Mouse (Mus musculus): ENCODE data around the gene 4933405L10Rik. TPM values are rescaled to one million over a fixed set of nuclear protein-coding genes. Genes with fewer than 3 reads are reported as not detected.

4933405L10Rik gene
- polyA plus RNA-seq, 1 experiment, result not detected

DNA sequence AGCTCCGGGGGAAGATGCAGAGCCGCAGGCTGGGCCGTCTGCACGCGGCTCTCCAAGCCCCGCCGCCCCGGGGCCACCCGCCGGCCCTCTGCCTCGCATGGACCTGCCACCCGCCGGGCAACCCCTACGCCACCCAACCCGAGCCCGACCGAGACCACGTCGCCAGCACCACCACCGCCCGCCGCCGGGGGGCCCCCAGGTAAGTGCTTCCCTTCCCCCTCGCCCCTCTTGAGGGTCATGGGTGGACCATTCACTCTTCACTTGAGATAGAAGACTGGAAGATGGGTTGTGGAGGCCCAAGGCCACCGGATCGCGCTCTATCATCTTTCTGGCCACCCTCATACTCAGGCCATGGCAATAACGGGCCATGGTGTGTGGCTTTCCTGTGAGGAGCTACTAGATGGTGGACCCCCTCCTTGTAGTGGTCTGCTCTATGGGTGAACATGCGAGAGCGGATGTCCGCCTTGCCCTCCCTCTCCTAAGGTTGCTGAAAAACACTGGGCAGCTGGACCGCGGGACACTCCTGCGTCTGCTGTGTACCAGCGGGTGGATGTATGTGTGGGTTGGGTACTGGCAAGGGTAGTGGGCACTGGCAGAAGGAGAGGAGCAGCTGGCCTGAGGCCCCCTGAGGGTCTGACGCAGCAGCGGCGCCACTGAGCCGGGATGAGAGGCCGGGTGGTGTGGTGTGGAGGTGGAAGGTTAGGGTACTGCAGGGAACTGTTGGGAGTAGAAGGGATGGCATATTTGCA, 13.2 kb upstream of the 4933405L10Rik start:
- peaks cover 8% of the 10 kb centered on the region for H3K4me1 ChIP-seq (ENCODE audit: control insufficient read depth, insufficient read depth, insufficient read length, low read length)
- H3K4me3 ChIP-seq (ENCODE audit: low read depth, low read length), result peak overlapping the region; percentile 59
- H3K27ac ChIP-seq (ENCODE audit: insufficient read depth, low read depth, low read length), result no peak overlapping the region
- H3K36me3 ChIP-seq (ENCODE audit: control insufficient read depth, insufficient read depth, low read length), result peaks cover 7% of the 10 kb centered on the region; the same call in 1 of the 2 replicates
- TF ChIP-seq CTCF (IDR thresholded peaks at IDR 0.05; ENCODE audit: extremely low read depth, insufficient read length, insufficient replicate concordance, low read depth, low read length), result no peak
- WGBS, result 23% methylated on average over 40 of the region's 40 CpGs
- peaks cover 7% of the 10 kb centered on the region; the same call in 1 of the 2 replicates for H3K27me3 ChIP-seq (ENCODE audit: control insufficient read depth, insufficient read depth, low read length)

DNA sequence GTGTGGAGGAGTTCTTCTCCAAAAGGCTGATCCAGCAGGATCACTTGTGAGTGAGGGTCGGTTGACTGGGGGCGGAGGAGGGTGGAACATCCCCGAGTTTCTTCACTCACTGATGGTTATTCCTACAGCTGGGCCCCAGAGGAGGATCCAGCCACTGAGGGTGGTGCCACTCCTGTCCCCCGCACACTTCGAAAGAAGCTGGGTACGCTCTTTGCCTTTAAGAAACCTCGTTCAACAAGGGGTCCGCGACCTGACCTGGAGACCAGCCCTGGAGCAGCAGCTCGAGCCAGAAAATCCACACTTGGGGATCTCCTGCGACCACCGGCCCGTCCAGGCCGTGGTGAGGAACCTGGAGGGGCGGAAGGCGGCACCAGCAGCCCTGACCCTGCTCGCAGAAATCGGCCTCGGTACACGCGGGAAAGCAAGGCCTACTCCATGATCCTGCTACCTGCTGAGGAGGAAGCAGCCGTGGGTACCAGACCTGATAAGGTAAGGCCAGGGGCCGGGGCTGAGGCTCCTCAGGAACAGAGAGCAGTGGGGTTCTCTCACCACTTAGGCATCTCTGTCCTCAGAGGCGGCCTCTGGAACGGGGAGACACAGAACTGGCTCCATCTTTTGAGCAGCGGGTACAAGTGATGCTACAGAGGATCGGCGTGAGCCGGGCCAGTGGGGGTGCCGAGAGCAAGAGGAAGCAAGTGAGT, 12.2 kb upstream of the 4933405L10Rik start:
- TF ChIP-seq CTCF (IDR thresholded peaks at IDR 0.05; ENCODE audit: extremely low read depth, insufficient read length, insufficient replicate concordance, low read depth, low read length), result no peak
- TF ChIP-seq POLR2A (IDR thresholded peaks at IDR 0.05; ENCODE audit: low read depth, low read length), result no peak
- H3K4me3 ChIP-seq (ENCODE audit: low read depth, low read length), result no peak overlapping the region
- 81% methylated on average over 30 of the region's 30 CpGs for WGBS
- peaks cover 7% of the 10 kb centered on the region; the same call in 1 of the 2 replicates for H3K36me3 ChIP-seq (ENCODE audit: control insufficient read depth, insufficient read depth, low read length)
- no peak overlapping the region for H3K27ac ChIP-seq (ENCODE audit: insufficient read depth, low read depth, low read length)
- H3K27me3 ChIP-seq (ENCODE audit: control insufficient read depth, insufficient read depth, low read length), result peaks cover 7% of the 10 kb centered on the region; the same call in 1 of the 2 replicates
- H3K4me1 ChIP-seq (ENCODE audit: control insufficient read depth, insufficient read depth, insufficient read length, low read length), result peaks cover 11% of the 10 kb centered on the region

DNA sequence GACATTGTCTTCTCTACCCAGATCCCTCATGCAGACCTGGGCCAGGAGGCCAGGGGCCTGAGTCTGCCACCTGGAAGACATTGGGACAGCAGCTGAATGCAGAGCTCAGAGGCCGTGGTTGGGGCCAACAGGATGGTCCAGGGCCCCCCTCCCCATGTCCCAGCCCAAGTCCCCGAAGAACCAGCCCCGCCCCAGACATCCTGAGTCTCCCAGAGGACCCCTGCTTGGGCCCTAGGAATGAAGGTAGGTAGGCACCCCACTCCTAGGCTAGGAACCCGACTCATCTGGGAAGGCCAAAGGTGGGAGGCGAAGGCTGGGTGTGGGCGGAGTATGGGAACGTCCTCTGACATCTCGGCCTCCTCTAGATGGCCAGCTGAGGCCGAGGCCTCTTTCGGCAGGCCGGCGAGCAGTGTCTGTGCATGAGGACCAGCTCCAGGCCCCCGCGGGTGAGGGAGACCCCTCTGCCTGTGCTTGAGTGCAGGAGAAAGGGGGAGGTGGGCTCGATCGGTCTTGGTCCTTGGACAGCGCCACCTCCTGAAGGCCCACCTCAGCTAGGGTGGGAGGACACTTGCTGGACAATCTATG, 10.2 kb upstream of the 4933405L10Rik start:
- Histone ChIP-seq H3K36me3 (ENCODE audit: control insufficient read depth, insufficient read depth, low read length) (peaks cover 7% of the 10 kb centered on the region; the same call in 1 of the 2 replicates), H3K27me3 (ENCODE audit: control insufficient read depth, insufficient read depth, low read length) (peaks cover 7% of the 10 kb centered on the region; the same call in 1 of the 2 replicates), H3K4me3 (ENCODE audit: low read depth, low read length) (no peak overlapping the region), H3K27ac (ENCODE audit: insufficient read depth, low read depth, low read length) (no peak overlapping the region), H3K4me1 (ENCODE audit: control insufficient read depth, insufficient read depth, insufficient read length, low read length) (peaks cover 17% of the 10 kb centered on the region)
- WGBS, result 90% methylated on average over 17 of the region's 17 CpGs
- TF ChIP-seq CTCF (IDR thresholded peaks at IDR 0.05; ENCODE audit: extremely low read depth, insufficient read length, insufficient replicate concordance, low read depth, low read length), result no peak
- no peak for TF ChIP-seq POLR2A (IDR thresholded peaks at IDR 0.05; ENCODE audit: low read depth, low read length)

DNA sequence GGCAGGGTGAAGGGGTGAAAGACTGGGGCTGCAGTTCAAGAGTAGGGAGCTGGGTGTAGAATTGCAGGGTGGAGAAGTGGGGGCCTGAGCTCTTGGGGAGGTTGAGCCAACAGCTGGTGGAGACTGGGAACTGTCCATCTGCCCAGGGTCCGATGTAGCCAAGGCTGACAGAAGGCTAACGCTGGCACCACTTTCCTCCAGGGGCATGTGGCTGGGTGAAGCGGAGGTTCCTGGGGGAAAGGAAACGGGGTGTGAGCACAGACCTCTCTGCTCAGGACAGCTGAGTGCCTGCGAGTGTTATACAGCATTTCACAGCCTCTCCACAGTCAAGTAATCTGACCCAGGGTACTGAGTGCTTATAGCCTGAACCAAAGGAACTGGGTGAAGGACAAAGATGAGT, 8.7 kb upstream of the 4933405L10Rik start:
- H3K27ac ChIP-seq (ENCODE audit: insufficient read depth, low read depth, low read length), result no peak overlapping the region
- peaks cover 7% of the 10 kb centered on the region; the same call in 1 of the 2 replicates for H3K36me3 ChIP-seq (ENCODE audit: control insufficient read depth, insufficient read depth, low read length)
- no peak overlapping the region for H3K4me3 ChIP-seq (ENCODE audit: low read depth, low read length)
- 93% methylated on average over 5 of the region's 5 CpGs for WGBS
- peaks cover 7% of the 10 kb centered on the region; the same call in 1 of the 2 replicates for H3K27me3 ChIP-seq (ENCODE audit: control insufficient read depth, insufficient read depth, low read length)
- TF ChIP-seq POLR2A (IDR thresholded peaks at IDR 0.05; ENCODE audit: low read depth, low read length) (no peak), CTCF (IDR thresholded peaks at IDR 0.05; ENCODE audit: extremely low read depth, insufficient read length, insufficient replicate concordance, low read depth, low read length) (no peak)
- peaks cover 14% of the 10 kb centered on the region for H3K4me1 ChIP-seq (ENCODE audit: control insufficient read depth, insufficient read depth, insufficient read length, low read length)

DNA sequence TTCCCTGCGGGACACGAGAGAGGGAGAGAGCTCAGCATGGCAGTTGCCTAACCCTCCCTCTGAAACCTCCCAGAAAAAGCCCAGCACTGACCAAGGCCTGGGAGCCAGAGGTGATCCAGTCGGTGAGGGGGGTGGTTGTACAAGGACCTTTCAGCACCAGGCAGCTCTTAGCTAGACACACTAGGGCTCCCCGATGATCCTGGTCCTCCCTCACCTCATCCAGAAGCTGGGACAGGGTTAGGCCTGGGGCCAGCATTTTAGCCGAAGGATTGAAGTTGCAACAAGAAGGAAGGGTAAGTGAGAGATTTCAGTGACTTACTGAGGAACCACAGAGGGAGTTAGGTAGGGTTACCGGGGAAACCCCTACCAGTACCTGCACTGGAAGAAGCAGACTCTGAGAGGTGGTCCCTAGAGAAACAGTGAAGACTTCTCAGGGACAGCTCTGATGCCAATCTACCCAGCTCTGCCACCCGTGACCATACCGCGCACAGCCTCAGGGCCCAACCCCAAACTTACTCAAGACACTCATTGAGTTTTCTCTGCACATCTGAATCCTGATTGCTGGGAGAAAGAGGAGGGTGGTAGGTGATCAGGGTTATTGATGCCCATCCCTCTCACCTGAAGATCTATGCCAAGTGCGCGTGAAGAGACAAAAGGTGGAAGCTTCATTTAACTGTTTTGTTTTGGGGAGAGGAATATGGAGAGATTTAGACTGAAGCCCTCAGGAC, 7.8 kb upstream of the 4933405L10Rik start:
- 93% methylated on average over 11 of the region's 11 CpGs for WGBS
- no peak overlapping the region for H3K4me3 ChIP-seq (ENCODE audit: low read depth, low read length)
- TF ChIP-seq POLR2A (IDR thresholded peaks at IDR 0.05; ENCODE audit: low read depth, low read length) (no peak), CTCF (IDR thresholded peaks at IDR 0.05; ENCODE audit: extremely low read depth, insufficient read length, insufficient replicate concordance, low read depth, low read length) (no peak)
- no peaks in the 10 kb centered on the region for H3K27me3 ChIP-seq (ENCODE audit: control insufficient read depth, insufficient read depth, low read length)
- H3K27ac ChIP-seq (ENCODE audit: insufficient read depth, low read depth, low read length), result no peak overlapping the region
- H3K4me1 ChIP-seq (ENCODE audit: control insufficient read depth, insufficient read depth, insufficient read length, low read length), result peaks cover 8% of the 10 kb centered on the region
- peaks cover 7% of the 10 kb centered on the region; the same call in 1 of the 2 replicates for H3K36me3 ChIP-seq (ENCODE audit: control insufficient read depth, insufficient read depth, low read length)

DNA sequence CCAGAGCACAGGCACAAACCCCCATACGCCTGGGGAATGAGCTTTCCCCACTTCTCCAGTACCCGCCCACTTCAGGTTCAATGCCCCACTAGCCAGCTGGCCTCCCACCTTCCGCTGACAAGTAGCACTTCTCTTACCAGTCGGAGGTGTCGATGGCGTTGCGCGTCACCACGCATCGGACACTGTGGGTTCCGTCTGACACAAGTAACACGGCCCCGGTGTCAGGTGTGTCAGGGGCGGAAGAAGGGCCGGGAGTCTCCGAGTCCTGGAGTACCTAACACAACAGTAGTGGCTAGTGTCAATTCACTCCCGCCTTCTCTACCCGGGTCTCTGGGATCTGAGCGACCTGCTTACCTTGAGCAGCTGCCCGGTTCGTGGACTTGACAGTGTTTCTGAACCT, 6.9 kb upstream of the 4933405L10Rik start:
- Histone ChIP-seq H3K27ac (ENCODE audit: insufficient read depth, low read depth, low read length) (peak overlapping the region; percentile 8; the same call in 1 of the 2 replicates), H3K4me3 (ENCODE audit: low read depth, low read length) (peak overlapping the region; percentile 80), H3K27me3 (ENCODE audit: control insufficient read depth, insufficient read depth, low read length) (no peaks in the 10 kb centered on the region), H3K36me3 (ENCODE audit: control insufficient read depth, insufficient read depth, low read length) (peaks cover 7% of the 10 kb centered on the region; the same call in 1 of the 2 replicates), H3K4me1 (ENCODE audit: control insufficient read depth, insufficient read depth, insufficient read length, low read length) (peaks cover 8% of the 10 kb centered on the region)
- under 1% methylated on average over 21 of the region's 21 CpGs for WGBS
- TF ChIP-seq POLR2A (IDR thresholded peaks at IDR 0.05; ENCODE audit: low read depth, low read length), result no peak
- no peak; the same call in 1 of the 2 replicates for TF ChIP-seq CTCF (IDR thresholded peaks at IDR 0.05; ENCODE audit: extremely low read depth, insufficient read length, insufficient replicate concordance, low read depth, low read length)
